Mouse (Mus musculus): ENCODE measurements at regions not wholly inside any gene's neighbourhood (a gene's known extent, or its start where the extent isn't known, plus 50 kb on each side); places are given as distances from the start of the nearest gene placed in this dataset.

DNA sequence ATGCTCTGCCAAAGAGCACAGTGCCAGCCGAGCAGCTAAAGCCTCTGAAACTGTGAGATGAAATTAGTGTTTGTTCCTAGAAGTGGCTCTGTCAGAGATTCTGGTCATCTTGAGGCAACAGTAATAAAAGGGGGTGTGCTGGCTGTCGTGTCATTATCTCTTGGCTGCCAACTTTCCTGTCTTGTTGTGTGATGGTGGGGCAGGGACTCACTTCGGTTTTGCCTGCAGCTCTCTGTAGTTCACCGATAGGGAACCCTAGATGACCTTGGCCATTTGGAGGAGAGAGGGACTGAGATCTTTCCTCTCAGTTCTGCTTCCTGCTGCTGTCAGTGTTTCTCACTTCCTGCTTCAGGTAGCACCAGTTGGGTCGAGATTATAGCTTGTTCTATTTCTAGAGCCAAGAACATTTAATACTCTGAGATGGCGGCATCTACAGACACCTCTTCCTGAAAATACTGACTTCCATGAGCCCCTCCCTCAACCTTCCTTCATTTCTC lies 159.8 kb upstream of the Kbtbd8 start:
- no peak for DNase-seq (ENCODE audit: low spot score)

DNA sequence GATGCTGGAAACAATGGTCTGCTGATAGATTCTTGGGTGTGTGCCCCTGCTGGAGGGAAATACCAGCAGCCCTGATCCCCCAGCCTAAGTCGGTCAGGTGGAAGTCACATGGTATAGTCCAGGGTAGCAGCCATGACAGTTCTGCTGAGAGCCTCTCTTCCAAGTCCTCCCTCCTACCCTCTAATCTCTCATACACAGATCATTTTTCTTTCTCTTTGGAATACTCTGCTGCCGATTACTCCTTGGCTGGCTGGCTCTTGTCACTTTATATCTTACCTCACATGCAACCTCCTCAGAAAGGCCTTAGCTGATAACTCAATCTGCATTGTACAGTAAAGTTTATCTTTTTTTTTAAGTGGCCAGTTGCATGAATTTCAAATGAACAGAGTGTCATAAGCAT lies 162.5 kb upstream of the Kbtbd8 start:
- DNase-seq (ENCODE audit: low spot score) = no peak

DNA sequence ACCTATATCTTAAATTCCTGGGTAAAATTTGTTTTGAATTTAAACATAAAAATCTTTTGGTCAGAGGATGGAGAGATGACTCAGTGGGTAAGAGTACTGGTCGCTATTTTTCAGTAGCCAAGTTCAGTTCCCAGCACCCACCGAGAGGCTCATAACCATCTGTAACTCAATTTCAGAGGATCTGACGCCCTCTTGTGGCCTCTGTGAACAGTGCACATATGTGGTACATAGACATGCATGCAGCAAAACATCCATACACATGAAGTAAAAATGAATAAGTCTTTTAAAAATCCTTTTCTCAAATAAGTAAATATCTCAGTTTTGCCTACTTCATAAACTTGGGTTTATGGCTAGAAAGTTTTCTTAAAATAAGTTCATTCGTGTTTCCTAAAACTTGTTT lies 163.4 kb upstream of the Kbtbd8 start:
- no peak for DNase-seq (ENCODE audit: low spot score)

DNA sequence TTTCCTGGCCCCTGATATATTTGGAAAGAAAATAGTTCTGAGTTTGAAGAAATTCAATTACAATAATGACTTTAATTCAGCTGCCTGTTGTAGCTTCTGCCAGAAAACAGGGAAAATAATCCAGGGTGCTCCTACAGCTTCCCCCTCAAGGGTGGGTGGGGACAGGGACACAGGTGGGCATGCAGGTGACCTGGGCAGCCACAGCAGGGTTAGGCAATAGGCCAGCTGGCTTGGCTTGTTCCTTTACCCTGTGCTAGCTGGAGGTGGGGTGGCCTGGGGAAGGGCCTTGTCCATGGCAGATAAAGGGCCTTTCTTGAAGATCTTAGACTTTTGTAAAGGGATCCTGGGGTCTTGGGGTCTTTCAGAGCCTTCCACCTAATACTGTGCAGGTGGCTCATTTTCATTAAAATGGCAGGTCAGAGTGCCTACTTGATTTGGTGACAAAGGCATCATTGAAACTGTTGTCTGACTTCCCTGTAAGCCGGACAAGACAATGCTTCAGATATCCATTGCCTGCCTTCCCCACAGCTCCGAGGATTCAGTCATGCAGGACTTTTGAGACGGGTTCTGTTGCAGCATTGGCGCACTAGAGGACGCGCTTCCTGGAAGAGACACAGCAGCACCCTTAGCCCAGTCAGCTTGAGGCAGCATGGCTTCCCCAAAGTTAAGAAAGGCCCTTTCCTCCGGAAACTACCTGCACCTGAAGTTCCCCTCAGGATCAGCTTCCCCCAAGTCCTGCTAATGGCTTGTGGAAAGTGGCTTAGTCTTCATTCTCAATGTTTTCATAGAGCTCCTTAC lies 164.9 kb upstream of the Kbtbd8 start:
- no peak for DNase-seq (ENCODE audit: low spot score)

DNA sequence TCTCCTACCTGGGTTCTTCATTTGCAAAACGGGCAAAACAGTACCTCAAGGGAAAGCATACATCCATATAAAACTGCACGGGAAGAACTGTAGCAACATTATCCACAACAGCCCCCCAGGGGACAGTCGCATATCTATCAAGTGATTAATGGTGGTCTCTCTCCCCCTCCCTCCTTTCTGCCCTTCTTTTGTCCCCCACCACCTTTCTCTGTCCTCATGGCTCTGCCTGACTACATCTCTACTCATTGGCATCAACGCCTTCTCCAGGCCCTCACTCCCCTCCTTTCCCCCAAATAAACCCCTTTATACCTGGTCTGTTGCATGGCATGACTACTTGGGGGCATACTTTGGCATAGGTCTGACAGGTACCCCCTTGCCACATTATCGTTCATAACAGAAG lies 166.1 kb upstream of the Kbtbd8 start:
- DNase-seq (ENCODE audit: low spot score) = no peak

DNA sequence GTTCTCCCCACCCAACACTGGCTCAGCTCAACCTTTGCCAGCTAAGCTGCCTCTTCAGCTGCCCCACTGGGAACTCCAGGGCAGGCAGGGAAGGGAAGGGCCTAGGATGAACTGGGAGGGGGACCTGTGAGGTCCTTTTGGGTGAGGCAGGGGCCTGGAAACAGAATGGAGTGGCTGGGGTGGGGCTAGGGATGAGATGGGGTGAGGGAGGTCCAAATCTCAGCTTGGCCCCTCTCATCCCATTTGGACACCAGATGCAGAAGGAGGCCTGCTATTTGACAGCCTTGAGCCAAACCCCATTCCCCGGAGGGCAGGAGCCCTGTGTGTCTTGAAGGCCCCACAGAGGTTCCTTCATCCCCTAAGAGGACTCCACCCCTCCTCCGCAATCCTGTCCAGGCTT lies 166.7 kb upstream of the Kbtbd8 start:
- no peak for DNase-seq (ENCODE audit: low spot score)

DNA sequence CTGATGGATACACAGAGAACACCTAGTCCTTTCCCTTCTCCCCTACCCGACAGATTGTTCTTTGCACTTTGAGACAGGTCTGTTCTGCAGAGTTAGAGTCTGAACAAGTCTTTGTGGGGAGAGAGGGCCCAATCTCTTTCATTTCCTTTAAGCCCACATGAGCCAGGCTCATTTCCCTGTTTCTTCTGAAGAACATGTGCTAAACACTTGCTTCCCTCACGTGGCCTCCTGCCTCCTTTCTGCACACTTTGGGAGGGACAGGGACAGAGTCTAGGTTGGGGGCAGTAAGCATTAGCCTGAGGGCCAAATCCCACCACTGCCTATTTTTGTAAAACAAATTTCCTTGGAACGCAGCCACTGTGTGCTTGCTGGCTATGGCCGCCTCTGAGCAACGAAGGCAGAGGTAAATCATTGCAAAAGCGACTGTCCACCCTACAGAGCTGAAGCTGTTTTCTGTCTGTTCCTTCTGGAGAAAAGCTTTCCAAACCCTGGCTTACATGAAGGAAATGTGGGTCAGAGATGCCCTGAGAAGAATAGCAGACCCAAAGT lies 170.6 kb upstream of the Kbtbd8 start:
- no peak for DNase-seq (ENCODE audit: low spot score)

DNA sequence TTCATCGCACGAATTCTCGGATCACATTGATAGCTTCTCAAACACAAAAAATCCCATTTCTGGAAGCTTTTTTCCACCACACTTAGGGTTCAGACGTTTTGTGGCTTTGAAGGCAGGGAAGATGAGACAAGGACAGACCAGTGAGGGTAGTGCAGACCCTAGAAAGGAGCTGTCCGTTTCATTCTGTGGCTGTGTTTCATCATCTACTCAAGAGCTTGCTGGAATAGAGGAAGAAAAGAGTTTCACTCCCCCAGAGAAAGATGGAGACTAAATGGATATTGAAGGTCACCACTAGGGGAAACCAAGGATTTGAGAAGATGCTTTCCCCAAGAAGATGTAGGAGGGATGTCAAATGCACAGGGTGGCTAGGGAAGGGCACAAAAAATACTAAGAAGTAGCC lies 171.3 kb upstream of the Kbtbd8 start:
- no peak for DNase-seq (ENCODE audit: low spot score)

DNA sequence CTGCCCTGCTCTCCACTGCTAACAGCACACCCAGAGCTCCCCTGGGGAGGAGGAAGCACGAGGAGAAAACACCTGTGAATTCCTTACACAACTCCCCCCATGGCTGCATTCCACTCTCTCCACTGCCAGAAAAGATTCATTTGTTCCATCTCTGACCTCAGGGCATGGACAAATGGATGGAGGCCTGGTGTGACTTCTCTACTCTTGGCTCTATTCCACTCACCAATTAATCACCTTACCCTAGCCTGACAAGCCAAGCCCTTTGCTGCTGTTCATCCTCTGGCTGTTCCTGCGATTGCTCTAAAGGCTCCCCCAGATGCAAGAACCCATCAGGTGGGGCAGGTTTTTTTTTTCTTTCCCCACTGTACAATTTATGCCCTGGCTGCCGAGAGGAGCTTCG lies 172.8 kb upstream of the Kbtbd8 start:
- no peak for DNase-seq (ENCODE audit: low spot score)

DNA sequence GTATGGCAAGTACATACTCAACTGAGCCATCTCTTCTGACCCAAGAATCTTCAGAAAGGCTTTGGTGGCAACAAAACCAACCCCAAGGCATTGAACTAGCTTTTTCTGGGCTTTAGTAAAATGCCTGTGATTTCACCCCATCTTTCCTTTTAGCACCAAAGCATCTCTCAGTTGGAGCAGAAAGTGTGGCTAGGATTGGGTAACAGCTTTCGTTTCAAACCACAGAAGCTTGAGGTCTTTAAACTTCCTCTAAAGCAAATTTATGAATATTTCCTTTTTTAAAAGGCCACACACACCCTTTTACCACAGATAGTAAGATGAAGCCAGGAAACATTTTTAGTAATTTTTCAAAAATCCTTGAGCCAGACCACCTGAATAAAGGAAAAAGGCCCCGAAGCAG lies 178.1 kb upstream of the Kbtbd8 start:
- DNase-seq (ENCODE audit: low spot score) = no peak

DNA sequence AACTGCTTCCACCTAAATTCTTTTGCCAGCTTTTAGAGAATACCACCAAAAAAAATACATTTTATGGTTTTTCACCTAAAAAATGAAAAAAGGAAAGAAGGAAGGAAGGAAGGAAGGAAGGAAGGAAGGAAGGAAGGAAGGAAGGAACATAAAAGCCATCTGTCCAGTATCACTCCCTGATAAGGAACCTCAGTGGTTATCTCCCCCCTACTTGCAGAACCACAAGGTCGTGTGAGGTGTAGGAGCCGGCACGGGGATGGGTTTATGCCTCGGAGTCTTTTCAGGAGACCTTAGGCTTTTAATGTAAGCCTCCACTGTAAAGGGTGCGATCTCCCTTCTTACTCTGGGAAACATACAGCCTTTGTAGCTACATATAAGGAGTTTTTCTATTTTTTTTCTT lies 180.8 kb upstream of the Kbtbd8 start:
- no peak for DNase-seq (ENCODE audit: low spot score)

DNA sequence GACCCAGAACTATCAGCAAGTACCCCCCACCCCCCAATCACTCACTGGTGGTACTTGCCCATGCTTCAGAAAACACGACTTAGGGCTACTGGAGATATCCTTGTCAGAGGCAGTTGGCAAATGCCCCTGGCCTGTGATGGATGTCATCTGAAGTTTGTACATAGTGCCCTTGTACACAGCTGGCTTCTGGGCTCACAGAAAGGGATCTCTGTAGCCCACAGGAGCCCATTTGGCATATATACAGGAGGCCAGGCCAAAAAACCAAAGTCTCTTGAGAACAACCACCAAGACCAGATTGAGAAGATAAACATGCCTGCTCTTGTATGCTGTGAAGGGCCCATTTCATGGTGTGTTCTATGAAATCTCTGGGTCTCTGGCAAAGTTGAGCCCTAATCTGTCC lies 181.3 kb upstream of the Kbtbd8 start:
- DNase-seq (ENCODE audit: low spot score) = no peak

DNA sequence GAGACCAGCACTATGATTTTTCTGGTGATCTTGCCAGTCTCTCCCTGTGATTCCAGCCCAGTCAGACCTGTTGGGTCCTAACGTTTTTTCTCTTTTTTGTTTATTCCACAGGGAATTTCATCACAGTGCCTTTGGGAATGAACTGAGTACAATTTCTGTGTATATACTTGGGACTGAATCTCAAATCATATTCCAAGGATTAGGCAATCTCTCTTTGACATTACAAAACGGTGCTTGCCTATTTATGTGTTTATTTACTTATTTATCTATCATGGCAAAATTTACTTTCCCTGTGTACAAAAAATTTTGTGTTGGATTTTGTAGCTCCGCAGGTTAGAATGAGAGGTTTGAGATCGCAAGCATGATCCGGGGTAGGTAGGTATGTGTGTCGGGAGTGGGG lies 189.2 kb upstream of the Kbtbd8 start:
- DNase-seq (ENCODE audit: low spot score) = no peak

DNA sequence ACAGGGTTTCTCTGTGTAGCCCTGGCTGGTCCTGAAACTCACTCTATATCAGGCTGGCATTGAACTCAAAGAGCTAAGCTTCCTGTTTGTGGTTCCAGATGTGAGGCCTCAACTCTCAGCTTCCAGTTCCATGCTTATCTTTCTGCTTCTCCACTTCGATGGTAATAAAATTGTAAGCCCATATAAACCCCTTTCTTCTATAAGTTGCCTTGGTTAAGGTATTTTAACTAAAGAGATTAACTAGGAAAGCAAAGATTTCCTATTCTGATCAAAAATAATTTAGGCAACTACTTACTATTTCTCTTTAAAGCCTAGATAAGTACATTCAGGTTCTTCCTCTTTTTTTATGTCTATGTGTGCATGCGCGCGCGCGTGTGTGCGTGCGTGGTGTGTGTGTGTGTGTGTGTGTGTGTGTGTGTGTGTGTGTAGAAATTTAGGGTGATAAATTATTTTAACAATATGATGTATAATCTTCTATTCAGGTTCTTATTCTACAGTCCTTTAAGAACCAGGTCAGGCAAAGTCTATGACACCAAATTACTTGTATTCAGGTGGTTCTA lies 190.3 kb upstream of the Kbtbd8 start:
- DNase-seq (ENCODE audit: low spot score) = no peak

DNA sequence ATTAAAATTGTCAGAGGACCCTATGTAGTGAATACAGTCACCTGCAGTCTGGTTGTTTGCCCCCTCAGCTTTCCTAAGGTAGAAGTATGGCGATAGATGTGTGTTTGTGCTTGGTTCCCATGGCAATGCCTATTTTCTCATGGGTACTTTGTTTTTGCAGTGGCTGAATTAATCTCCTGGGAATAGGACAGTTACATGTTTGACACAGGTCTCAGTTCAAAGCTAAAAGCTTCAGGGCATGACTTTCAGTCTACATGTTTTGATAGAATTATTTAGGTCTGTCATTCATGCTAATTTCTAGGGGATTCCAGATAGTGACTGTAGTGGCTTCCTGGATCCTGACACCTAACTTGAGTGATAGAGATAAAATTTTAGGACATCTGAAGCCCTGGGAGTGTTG lies 191.6 kb upstream of the Kbtbd8 start:
- DNase-seq (ENCODE audit: low spot score) = no peak

DNA sequence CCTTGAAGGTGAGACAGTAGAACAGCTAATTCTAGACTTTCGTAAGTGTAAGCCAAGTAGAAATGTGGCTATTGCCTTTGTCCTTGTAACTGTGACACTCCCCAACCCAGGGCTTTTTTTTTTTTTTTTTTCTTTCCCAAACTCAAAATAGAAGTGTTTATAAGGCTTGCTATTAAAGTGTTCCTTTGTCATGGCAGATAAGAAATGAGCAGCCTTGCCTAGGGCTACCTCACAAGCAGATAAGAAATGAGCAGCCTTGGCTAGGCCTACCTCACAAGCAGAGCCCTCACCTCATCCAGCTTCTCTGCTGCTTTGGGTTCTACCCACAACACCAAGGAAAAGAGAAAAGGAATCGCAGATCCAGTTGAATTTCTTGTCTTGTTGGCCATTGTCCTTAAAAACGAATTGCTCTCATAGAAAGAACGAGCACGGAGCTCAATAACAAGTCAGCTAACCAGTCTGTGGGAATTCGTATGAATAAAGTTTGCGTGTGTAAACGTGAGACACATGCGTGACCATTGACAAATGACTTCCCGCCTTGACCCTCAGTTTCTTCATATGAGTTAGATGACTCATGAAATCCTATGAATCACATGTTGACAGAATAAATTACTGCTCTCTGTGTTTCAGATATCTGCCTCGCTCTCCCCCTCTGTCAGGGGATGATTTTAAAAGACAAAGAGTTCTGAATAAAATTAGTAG lies 192.6 kb upstream of the Kbtbd8 start:
- no peak for DNase-seq (ENCODE audit: low spot score)

DNA sequence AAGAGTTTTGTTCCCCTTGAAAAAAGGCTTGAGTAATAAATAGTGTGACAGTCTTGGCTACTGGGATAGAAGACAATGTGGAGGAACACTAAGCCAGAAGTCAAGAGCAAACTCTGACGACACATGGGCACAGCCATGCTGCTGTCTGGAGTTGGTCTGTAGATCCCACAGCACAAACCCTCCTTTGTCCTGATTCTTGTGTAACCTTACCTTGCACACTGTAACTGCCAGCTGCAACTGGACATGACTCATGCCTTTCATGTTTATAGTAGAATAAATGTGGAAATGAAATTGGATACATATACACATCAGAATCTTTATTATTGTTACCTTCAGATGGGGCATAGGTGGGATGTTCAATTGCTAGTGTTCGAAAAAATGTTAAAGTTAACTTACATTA lies 195.3 kb upstream of the Kbtbd8 start:
- DNase-seq (ENCODE audit: low spot score) = no peak

DNA sequence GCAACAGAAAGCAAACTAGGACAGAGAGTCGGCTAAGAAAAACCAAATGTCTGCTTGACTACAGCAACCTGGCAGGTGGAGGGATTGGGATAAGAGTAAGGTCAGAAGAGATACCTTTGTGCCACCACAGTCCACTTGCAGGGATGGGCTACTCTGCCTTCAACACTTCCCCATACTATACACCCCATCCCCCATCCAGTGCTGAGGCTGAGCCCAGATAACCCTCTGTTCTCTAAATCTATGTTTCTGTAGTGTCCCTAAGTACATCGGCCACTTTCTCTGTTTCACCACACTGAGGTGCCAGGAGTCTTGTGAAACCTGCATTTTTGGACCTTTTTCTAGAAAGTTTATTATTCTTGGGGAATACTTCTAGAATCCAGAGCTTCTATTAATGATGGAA lies 196.3 kb upstream of the Kbtbd8 start:
- DNase-seq (ENCODE audit: low spot score) = no peak

DNA sequence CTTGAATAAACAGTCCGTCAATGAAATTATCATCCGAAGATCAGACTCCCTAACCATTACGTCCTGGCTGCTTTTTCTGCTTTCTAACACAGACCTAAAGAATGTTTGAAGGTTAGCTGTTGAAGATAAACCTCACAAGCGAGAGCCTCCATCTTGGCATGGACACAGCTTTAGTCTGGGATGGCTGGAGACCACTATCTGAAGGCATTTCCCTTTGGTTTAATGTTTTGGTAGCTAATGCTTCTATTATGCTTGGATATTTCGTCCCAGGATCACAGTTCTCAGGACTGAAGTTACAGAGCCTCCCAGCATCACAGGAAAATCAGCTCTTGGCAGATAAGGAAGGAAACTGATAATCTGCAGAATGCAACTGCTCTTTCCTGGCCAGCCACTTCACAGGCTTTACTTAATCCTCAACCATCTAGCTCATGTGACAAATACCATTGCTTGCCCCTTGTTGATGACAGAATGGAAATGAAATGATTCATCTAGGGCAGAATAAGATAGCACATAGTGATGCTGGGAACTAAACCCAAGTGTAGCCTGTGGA lies 197.8 kb upstream of the Kbtbd8 start:
- DNase-seq (ENCODE audit: low spot score) = no peak

DNA sequence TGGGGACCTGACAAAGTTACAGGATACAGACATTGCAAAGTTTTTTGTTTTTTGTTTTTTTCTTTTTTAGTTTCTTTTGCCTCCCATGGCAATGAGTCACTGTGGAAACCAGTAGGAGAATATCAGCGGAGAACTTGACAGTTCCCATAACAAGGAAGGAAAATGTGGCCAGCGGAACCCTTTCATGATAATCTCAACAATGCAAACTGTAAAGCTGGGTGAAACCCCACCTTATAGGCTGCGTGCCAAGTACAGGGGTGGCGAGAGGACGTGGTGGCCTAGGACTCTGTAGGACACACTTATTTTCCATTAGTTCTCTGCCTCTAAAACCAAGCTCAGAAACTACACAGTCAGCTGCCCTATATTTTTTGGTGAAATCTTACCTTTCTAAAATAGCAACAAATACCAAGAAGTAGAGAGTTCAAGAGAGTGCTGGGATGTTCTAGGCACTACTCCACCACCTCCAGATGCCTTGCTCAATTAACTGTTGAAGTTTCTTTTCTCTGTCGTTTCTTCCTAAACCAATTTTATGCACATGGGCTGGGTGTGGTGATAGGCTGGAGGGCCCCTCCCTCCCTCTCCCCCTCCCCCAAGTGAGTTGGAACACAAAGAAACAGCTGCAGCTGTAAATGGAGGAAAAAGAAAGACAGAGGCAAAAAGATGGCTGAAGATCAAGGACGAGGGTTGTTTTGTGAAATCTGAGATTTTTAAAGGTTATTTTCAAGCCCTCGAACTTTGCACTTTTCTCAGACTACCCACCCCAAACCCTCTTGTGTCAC lies 201.0 kb upstream of the Kbtbd8 start:
- DNase-seq (ENCODE audit: low spot score) = no peak

DNA sequence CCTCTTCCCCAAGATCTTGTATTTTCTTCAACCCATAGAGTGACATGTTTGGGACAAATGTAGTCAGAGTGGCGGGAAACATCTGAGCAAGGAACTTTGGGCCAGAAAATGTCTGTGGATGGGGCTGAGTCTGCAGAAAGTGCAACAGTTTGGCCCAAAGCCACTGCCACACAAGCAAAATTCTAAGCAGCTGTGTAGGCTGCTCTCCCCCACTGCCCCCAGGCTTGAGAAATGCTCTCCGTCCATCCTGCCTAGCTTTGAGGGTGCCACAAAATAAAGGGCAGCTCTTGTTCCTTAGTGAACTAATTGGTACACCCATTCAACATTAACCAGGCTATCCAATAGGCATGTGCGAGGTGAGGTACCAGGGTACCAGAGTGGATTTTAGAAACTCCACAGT lies 205.2 kb upstream of the Kbtbd8 start:
- DNase-seq (ENCODE audit: low spot score) = no peak

DNA sequence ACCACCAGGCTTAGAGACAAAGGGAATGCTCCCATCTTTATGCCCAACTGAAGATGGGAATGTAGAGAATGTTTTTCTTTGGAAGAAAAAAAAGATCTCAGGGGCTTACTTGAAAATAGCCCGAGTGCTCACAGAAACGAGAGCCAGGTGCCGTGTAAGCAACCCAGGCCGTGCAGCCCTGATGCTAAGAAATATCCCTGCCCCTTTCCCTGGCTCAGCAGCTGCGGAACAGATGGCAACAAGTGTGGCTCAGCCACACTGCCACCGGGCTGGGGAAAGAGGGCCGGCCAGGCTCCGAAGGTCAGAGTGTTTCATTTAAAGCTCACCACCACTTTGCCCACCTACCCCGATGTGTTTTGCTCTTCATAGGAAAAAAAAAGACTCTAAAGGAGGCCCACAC lies 205.7 kb upstream of the Kbtbd8 start:
- no peak for DNase-seq (ENCODE audit: low spot score)

Data from layer of hippocampus, adult 9-10 months (tissue).